Mouse (Mus musculus): ENCODE measurements around the gene Hdac7.
"Not testable (repeated sequence)": the region's sequence is repeated elsewhere in the genome, so short reads cannot be mapped to it uniquely, and the experiment has no call there.

Gene Hdac7

DNA sequence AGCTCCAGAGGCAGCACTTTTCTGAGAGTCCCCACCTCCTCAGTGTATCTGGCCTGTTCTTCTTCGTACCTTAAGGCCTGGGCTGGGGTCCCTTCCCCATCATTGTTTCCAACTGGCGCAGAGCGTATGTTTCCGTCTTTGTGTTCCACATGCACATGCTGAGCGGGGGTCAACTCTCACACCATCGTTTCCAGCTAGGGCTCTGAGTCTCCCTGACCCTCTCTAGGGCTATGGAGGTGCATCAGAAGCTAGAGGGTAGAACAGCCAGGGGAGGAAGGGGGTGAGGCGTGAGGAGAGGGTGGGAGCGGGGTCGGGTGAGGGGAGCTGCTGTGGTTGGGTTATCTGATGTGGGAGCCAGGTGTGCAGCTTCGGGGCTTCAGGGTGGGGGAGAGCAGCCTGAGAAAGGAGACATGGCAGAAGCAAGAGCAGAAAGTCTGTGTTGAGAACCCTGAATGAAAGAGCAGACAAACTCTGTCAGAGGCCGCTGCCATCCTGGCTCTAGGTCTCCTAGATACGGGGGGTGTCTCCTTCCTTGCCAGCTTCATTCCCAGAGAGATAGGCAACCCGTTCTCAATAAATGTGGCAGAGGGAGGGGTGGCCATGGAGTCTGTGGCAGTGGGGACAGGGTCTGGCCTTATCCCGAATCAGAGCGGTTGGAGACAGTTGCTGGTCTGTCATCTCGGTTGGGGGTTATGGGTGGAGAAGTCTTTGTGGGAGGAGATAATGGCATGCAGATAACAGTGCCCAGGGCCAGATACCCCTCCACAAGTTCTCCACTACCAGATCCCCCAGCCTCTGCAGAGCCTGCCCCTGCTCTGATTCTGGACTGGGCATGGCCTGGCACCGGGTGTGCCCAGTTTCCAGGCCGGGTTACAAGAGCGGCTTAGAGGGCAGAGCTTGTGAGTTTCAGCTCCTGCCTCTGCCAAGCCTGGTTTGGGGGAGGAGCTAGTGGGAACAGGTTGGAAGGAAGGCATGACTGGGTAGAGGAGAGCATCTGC, at the start of gene Hdac7:
Gene Hdac7 (minus strand): TSS at position 466 of the 998 bp plus-strand sequence.
- no peak for DNase-seq (ENCODE audit: low spot score)

DNA sequence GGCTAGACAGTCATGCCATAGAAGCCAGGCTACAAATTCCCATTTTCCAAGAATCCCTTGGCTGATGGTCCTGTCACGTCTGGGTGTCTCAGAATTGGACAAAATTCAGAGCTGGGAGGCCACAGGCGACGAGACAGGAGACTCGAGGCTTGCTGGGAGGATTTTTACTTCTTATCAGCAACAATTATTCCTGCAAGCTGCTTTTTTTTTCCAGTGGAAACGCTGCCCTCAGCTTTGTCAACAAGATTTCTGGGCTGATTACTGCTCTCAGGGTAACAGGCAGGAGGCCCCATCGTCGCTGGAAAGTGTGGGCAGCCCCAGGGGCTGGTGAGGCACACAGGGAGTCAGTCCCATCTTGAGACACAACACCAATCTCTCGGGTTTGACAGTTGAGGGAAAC, 48.2 kb upstream of the Hdac7 start:
- DNase-seq (ENCODE audit: low spot score): no peak

GRCm38 (mm10) chr15:97890450-97890849, 46.1 kb upstream of the Hdac7 start:
- no peak for DNase-seq (ENCODE audit: low spot score)

DNA sequence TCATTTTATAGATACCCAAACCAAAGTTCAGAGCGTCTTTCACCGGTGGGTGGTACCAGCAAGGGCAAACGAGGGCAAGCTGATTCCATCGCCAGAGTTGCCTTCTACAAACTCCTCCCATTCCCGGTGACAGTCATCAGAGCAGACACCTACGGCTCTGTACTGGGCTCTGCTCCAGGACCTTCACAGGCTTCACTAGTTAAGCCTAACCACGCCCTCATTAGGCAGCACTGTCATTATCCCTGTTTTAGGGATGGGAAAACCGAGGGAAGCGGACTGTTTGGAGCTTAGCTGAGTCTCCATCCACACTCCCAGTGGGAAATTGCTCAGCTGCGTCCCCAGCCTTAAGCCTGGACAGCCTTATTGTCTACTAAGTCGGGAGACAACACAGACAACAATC, 45.7 kb upstream of the Hdac7 start:
- DNase-seq (ENCODE audit: low spot score): no peak

DNA sequence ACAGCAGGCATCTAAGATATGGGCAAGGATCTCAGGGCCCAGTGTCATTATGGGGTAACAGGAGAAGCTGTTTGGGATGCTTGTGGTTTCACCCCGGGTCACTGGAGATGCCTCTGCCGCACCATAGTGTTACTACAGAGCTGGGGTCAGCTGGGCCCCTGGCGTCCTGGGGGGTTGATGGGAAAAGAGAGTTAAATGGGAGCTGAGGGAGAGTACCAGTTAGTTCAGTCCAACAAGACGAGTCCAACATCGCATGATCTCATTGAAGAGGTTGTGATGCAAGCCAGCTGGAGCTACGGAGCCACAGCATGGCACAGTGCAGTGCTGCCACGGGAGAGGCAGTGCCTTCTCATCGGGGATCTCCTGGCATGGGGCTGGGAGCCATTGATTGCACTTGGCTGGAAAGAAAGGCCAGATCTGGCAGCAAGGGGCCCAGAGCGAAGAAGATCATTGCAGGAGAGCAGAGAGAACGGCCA, 43.3 kb upstream of the Hdac7 start:
- no peak for DNase-seq (ENCODE audit: low spot score)

GRCm38 (mm10) chr15:97881423-97881822, 37.1 kb upstream of the Hdac7 start:
- DNase-seq (ENCODE audit: low spot score): no peak

DNA sequence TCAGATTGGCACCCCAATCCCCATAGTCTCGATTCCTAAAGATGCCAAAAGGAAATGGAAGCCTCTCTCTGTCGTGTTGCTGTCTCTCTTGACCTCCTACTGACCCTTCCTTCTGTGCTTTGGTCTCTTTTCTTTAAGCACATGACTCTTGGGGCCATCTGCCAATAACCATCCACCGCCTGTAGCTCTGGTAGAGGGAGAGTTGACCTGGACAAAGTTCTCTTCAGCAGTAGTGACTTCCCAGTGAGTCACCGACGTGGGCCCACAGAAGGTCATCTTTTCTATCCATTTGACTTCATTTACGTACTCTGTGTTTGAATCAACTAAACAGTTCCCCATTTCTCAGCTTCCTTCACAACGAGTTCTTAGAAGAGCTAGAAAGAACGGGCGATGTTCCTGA, 36.1 kb upstream of the Hdac7 start:
- DNase-seq (ENCODE audit: low spot score): no peak

- DNase-seq (ENCODE audit: low spot score): no peak
Observed at GRCm38 (mm10) chr15:97878696-97879328, 34.5 kb upstream of the Hdac7 start.

GRCm38 (mm10) chr15:97875784-97876183, 31.5 kb upstream of the Hdac7 start:
- DNase-seq (ENCODE audit: low spot score): peak; percentile 16

DNA sequence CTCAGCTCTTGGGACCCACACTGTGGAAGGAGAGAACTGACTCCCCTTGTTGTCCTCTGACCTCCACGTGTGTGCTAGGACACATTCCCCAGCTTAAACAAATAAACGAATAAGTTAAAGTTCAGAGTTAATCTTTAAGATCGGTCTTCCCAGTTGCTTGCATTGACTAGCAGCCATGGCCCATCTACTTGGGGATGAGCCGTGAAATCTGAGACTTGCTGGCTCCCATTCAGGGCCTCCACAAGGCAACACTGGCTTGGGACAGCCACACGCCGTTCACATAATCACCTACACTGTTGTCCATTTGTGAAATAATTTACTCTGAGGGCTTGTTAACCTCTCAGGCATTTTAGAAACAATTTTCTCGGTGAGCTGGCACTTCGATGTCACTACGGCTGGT, 29.4 kb upstream of the Hdac7 start:
- no peak for DNase-seq (ENCODE audit: low spot score)

DNA sequence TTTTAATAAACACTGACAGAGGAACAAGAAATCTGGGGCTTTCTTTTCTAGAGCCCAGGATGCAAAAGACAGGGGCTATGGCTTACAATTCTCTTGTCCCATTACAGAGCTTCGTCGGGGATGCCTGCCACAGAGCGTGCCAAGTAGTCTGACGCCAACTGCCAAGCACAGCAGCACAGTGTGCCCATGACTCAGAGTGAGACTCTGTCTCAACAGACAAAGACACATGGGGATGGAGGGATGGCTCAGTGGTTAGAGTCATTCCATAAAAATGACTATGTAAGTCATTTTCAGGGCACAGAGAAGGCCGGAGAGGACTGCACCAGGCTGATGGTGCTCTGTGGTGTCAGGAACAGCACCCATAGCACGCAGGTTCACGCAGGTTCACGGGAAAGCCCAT, 27.9 kb upstream of the Hdac7 start:
- no peak for DNase-seq (ENCODE audit: low spot score)

GRCm38 (mm10) chr15:97871055-97872030, 27.0 kb upstream of the Hdac7 start:
- no peak for DNase-seq (ENCODE audit: low spot score)

DNA sequence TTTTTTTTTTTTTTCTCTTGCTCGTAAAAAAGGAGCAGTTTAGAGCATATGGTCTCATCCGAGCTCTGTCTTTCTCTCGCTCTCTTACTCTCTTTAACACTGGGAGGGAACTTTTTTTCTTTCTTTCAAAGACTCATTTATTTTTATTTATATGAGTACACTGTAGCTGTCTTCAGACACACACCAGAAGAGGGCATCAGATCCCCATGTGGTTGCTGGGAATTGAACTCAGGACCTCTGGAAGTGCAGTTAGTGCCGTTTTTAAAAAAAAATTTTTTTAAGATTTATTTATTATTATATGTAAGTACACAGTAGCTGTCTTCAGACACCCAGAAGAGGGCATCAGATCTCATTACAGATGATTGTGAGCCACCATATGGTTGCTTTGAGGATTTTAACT, 25.8 kb upstream of the Hdac7 start:
- DNase-seq (ENCODE audit: low spot score): not testable (repeated sequence)

DNA sequence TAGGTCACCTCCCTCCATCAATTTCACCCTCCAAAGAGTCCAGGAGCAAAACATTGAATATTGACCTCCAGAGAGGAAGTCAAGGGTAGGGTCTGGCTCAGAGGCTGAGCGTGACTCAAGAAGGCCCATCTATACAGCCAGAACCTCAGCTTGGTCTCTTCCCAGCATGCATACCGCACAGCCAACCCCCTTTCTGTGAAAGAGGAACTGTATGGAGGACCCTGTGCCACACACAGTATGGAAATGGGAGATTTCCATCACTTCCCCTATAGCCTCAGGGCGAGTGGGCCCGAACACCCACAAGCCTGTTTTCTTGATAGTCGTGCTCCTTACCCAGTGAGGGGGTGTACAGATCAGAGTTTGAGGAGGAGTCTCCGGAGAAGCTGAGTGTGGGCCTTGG, 24.7 kb upstream of the Hdac7 start:
- no peak for DNase-seq (ENCODE audit: low spot score)

DNA sequence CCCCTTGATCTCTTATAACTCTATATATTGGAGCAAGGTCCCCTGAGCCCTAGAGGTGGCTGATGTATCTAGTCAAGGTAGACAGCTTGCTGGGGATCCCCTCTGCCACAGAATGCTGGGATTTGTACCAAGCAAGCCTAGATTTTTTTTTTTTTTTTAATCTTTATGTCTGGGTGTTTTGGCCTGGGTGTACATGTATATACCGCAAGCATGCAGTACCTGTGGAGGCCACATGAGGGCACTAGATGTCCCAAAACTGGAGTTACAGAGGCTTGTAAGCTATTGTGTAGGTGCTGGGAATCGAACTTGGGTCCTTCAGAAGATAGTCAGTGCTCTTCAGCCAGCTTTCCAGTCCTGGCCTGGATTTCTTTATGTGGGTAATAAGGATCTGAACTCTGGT, 21.7 kb upstream of the Hdac7 start:
- no peak for DNase-seq (ENCODE audit: low spot score)

- no peak for DNase-seq (ENCODE audit: low spot score)
Observed at GRCm38 (mm10) chr15:97865175-97865574, 20.9 kb upstream of the Hdac7 start.

- DNase-seq (ENCODE audit: low spot score): no peak
Observed at GRCm38 (mm10) chr15:97864361-97865045, 20.2 kb upstream of the Hdac7 start.

GRCm38 (mm10) chr15:97863494-97863881, 19.2 kb upstream of the Hdac7 start:
- no peak for DNase-seq (ENCODE audit: low spot score)

DNA sequence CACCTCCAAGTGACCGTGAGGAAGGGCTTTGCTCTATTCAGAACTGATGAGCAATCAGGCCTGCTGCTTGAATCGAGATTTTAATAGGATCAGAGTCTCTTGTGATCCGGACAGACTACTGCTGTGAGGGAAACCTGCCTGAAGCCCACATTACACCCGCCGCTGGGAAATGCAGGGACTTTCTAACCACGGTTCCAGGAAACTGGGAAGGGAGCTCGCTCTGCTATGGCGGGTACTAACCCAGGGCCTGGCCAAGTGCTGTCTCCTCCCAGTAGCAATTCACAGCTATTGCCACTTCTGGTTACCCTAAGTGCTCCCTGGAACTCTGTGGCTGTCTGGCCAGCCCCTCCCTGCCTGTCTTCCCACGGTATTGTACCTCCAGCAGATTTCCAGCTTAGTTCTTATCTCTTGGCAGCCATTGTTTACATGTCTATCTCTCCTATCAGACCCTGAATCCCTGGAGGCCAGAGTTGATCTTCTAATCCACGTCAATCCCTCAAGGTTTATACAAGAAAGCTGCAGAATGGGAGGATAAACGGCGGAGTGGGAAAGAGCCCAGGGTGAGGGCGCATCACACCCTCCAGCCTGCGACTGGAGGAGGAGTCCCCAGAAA, 18.7 kb upstream of the Hdac7 start:
- no peak for DNase-seq (ENCODE audit: low spot score)

GRCm38 (mm10) chr15:97860353-97860752, 16.1 kb upstream of the Hdac7 start:
- DNase-seq (ENCODE audit: low spot score): no peak

DNA sequence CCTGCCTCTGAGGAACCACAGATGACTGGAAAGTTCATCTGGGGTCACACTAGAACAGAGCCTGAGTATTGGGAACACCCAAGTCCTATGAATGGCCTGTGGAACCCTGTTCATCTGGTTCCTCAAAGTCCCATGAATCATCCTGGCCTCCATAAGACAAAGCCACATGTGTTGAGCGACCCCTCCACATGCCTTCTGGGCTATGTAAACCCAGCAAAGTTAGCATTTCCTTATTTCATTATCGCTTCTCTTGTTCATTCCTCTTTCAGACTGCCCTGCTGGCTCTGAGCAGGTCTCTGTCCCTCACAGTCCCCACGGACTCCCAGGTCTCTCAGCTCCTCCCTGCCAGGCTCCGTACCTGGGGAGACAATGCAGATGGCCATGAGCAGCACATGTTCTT, 14.1 kb upstream of the Hdac7 start:
- DNase-seq (ENCODE audit: low spot score): no peak
